16 mouse cellular contexts compared by ENCODE assay signal in genomic region chr6:145112865-145113264, GRCm38 (mm10).
"Had no signal": no experiment of that assay in that cellular context is flagged by ENCODE, and none has a peak within 500 bp of the region (broad histone marks: within the 10 kb centered on the region; RNA-seq: fewer than 3 reads in every experiment).

No protein-coding gene starts in this region.

- H3K9ac ChIP-seq: limb, embryonic 15.5 days; liver, embryonic 12.5 days; lung, embryonic 14.5 days; neural tube, embryonic 13.5 days had no signal

- H3K4me3 ChIP-seq: layer of hippocampus, adult 2 months; limb, embryonic 15.5 days; liver, embryonic 12.5 days; neural tube, embryonic 13.5 days had no signal

- H3K9me3 ChIP-seq: limb, embryonic 15.5 days; liver, embryonic 12.5 days; neural tube, embryonic 13.5 days had no signal

- H3K27me3 ChIP-seq: limb, embryonic 15.5 days; liver, embryonic 12.5 days; neural tube, embryonic 13.5 days had no signal

- H3K4me2 ChIP-seq: limb, embryonic 15.5 days; liver, embryonic 12.5 days; lung, embryonic 14.5 days; midbrain, embryonic 11.5 days; neural tube, embryonic 13.5 days had no signal

- H3K27ac ChIP-seq: layer of hippocampus, adult 2 months; limb, embryonic 15.5 days; liver, embryonic 12.5 days; neural tube, embryonic 13.5 days had no signal

- ATAC-seq: liver, embryonic 12.5 days; midbrain, embryonic 16.5 days had no signal

- DNase-seq: kidney, adult 18-20 months; kidney, postnatal 10 days; kidney, postnatal 4 days; lung, embryonic 14.5 days; lung, postnatal 10 days; lung, postnatal 4 days; retina, postnatal 1 day; right cerebral cortex, postnatal 4 days; spleen, adult 18-20 months; thymus, postnatal 36 days had no signal

- H3K36me3 ChIP-seq: limb, embryonic 15.5 days; liver, embryonic 12.5 days; neural tube, embryonic 13.5 days had no signal
